Mouse (Mus musculus) lung, postnatal 0 days (tissue): Measurements from ENCODE around the gene Slc9a6.

Source experiments
- CTCF ChIP-seq: IDR thresholded peaks from 2 replicates; pipeline ENCODE4 v1.5.1; 2016; ENCODE audit warnings: antibody characterized with exemption, mild to moderate bottlenecking
- EP300 ChIP-seq: IDR thresholded peaks from 2 replicates; pipeline ENCODE4 v1.6.1; 2016; ENCODE audit warnings: antibody characterized with exemption, mild to moderate bottlenecking, control low read depth

- TF ChIP-seq CTCF: no peak
- no peak for TF ChIP-seq EP300
These were observed 3.0 kb upstream of the Slc9a6 start for GRCm38 (mm10) chrX:56606536-56606935.
